Mouse (Mus musculus) liver, postnatal 0 days (tissue): Measurements from ENCODE around the gene Trim24. TPM values are rescaled to one million over a fixed set of nuclear protein-coding genes. Genes with fewer than 3 reads are reported as not detected.

Experiments
- ATAC-seq: fragments of 200-750 bp; cut with Nextera tagmentation; 2 replicates; pipeline ENCODE4 v1.8.0; 2017; ENCODE audit warnings: mild to moderate bottlenecking, moderate library complexity
- DNase-seq: peaks from one replicate; pipeline ENCODE4 v3.0.0-alpha.2; 2016
- H3K27ac ChIP-seq: fragments of 300-500 bp; sonication (generic); 2 replicates; pipeline ENCODE4 v1.5.1; 2014; ENCODE audit warnings: antibody characterized with exemption, moderate library complexity, mild to moderate bottlenecking, low read depth
- H3K27me3 ChIP-seq: fragments of 300-500 bp; sonication (generic); 2 replicates; pipeline ENCODE4 v1.6.1; 2014; ENCODE audit warnings: low read length, control low read depth, mixed read lengths; ENCODE audit not compliant: insufficient read depth
- H3K36me3 ChIP-seq: fragments of 300-500 bp; sonication (generic); replicated peaks from 2 replicates; pipeline ENCODE4 v1.6.1; 2014; ENCODE audit warnings: mild to moderate bottlenecking, control low read depth, low read length, moderate library complexity, mixed read lengths; ENCODE audit not compliant: insufficient read depth
- H3K4me1 ChIP-seq: fragments of 300-500 bp; sonication (generic); 2 replicates; pipeline ENCODE4 v1.6.1; 2014; ENCODE audit warnings: antibody characterized with exemption, mild to moderate bottlenecking, control low read depth; ENCODE audit not compliant: insufficient read depth
- H3K4me2 ChIP-seq: fragments of 300-500 bp; sonication (generic); 2 replicates; pipeline ENCODE4 v1.6.1; 2014; ENCODE audit warnings: low read depth, mild to moderate bottlenecking, low read length, moderate library complexity, mixed read lengths
- H3K4me3 ChIP-seq: fragments of 300-500 bp; sonication (generic); 2 replicates; pipeline ENCODE4 v1.5.1; 2014; ENCODE audit warnings: low read depth, low read length
- H3K9ac ChIP-seq: fragments of 300-500 bp; sonication (generic); replicated peaks from 2 replicates; pipeline ENCODE4 v1.6.1; 2014; ENCODE audit warnings: mild to moderate bottlenecking, moderate library complexity
- H3K9me3 ChIP-seq: fragments of 300-500 bp; sonication (generic); 2 replicates; pipeline ENCODE4 v1.6.1; 2016; ENCODE audit warnings: mild to moderate bottlenecking, control low read depth, low read length, mixed read lengths
- CTCF ChIP-seq: sonication (generic); IDR thresholded peaks from 2 replicates; pipeline ENCODE4 v1.5.1; 2016; ENCODE audit warnings: antibody characterized with exemption, low read depth
- EP300 ChIP-seq: IDR thresholded peaks from 2 replicates; pipeline ENCODE4 v1.6.1; 2016; ENCODE audit warnings: antibody characterized with exemption, low read depth, mild to moderate bottlenecking
- WGBS: fragments of 180-500 bp; shearing (Covaris S2); extraction: QIAGEN DNeasy Blood & Tissue Kit; methylation state at CpG from one replicate; pipeline ENCODE4 v1.1.7; 2014; ENCODE audit not compliant: insufficient replicate concordance; 5-methylcytosine and 5-hydroxymethylcytosine counted together
- polyA plus RNA-seq: library from polyadenylated mRNA; unstranded; fragments of >200 nt; fragmentation: Nextera tagmentation; extraction: Ambion mirVana; gene quantifications from 2 replicates; pipeline ENCODE4 v1.2.1, GENCODE M21; 2015

Gene Trim24
- polyA plus RNA-seq, 1 experiment from 2014 or later: 2.7 TPM

GRCm38 (mm10) chr6:37893586-37893985, 23.0 kb downstream of the Trim24 start:
- H3K4me3 ChIP-seq: no peak overlapping the region
- no peak for DNase-seq
- TF ChIP-seq CTCF (no peak), EP300 (no peak)
- no peak overlapping the region for H3K27ac ChIP-seq
- H3K27me3 ChIP-seq: no peaks in the 10 kb centered on the region
- 53% methylated on average over 2 of the region's 2 CpGs for WGBS
- no peaks in the 10 kb centered on the region for H3K4me1 ChIP-seq
- H3K9ac ChIP-seq: no peak overlapping the region
- H3K36me3 ChIP-seq: no peaks in the 10 kb centered on the region
- no peak for ATAC-seq
- H3K4me2 ChIP-seq: no peak overlapping the region
- no peaks in the 10 kb centered on the region for H3K9me3 ChIP-seq

- Histone ChIP-seq H3K9me3 (no peaks in the 10 kb centered on the region), H3K4me3 (no peak overlapping the region), H3K36me3 (no peaks in the 10 kb centered on the region), H3K9ac (no peak overlapping the region), H3K27ac (no peak overlapping the region), H3K27me3 (no peaks in the 10 kb centered on the region), H3K4me1 (no peaks in the 10 kb centered on the region), H3K4me2 (no peak overlapping the region)
- no peak for DNase-seq
- WGBS: 85% methylated on average over 5 of the region's 5 CpGs
- no peak for ATAC-seq
- no peak for TF ChIP-seq CTCF
- no peak for TF ChIP-seq EP300
Measured at GRCm38 (mm10) chr6:37895646-37896435, 25.2 kb downstream of the Trim24 start.

GRCm38 (mm10) chr6:37900221-37900620, 29.6 kb downstream of the Trim24 start:
- no peak for ATAC-seq
- no peak for TF ChIP-seq CTCF
- TF ChIP-seq EP300: no peak
- Histone ChIP-seq H3K36me3 (peaks cover 4% of the 10 kb centered on the region; the same call in 1 of the 2 replicates), H3K9me3 (no peaks in the 10 kb centered on the region), H3K4me1 (no peaks in the 10 kb centered on the region), H3K4me2 (no peak overlapping the region), H3K9ac (no peak overlapping the region), H3K27ac (no peak overlapping the region), H3K4me3 (no peak overlapping the region), H3K27me3 (no peaks in the 10 kb centered on the region)
- WGBS: 91% methylated on average over 2 of the region's 2 CpGs
- DNase-seq: no peak

- no peak for ATAC-seq
- 80% methylated on average over 2 of the region's 2 CpGs for WGBS
- DNase-seq: no peak
Measured at GRCm38 (mm10) chr6:37901791-37902190, 31.2 kb downstream of the Trim24 start.

GRCm38 (mm10) chr6:37903810-37904209, 33.2 kb downstream of the Trim24 start:
- Histone ChIP-seq H3K4me3 (no peak overlapping the region), H3K9me3 (no peaks in the 10 kb centered on the region), H3K27me3 (no peaks in the 10 kb centered on the region), H3K4me1 (no peaks in the 10 kb centered on the region), H3K27ac (no peak overlapping the region), H3K36me3 (peaks cover 12% of the 10 kb centered on the region; the same call in 1 of the 2 replicates), H3K9ac (no peak overlapping the region), H3K4me2 (no peak overlapping the region)
- ATAC-seq: no peak
- TF ChIP-seq CTCF (peak; percentile 30; the same call in 1 of the 2 replicates), EP300 (no peak)
- no peak for DNase-seq
- 81% methylated on average over 1 of the region's 1 CpGs for WGBS

More at GRCm38 (mm10) chr6:37901791-37902190, 31.2 kb downstream of the Trim24 start:
- Histone ChIP-seq H3K4me2 (no peak overlapping the region), H3K27me3 (no peaks in the 10 kb centered on the region), H3K36me3 (peaks cover 10% of the 10 kb centered on the region; the same call in 1 of the 2 replicates), H3K27ac (no peak overlapping the region), H3K4me3 (no peak overlapping the region), H3K4me1 (no peaks in the 10 kb centered on the region), H3K9me3 (no peaks in the 10 kb centered on the region), H3K9ac (no peak overlapping the region)
- TF ChIP-seq EP300: no peak

GRCm38 (mm10) chr6:37913525-37913924, 42.9 kb downstream of the Trim24 start:
- Histone ChIP-seq H3K4me3 (no peak overlapping the region), H3K27ac (no peak overlapping the region), H3K4me2 (no peak overlapping the region), H3K27me3 (no peaks in the 10 kb centered on the region), H3K4me1 (no peaks in the 10 kb centered on the region), H3K36me3 (peaks cover 17% of the 10 kb centered on the region), H3K9me3 (peaks cover 3% of the 10 kb centered on the region; the same call in 1 of the 2 replicates), H3K9ac (no peak overlapping the region)
- no peak for ATAC-seq
- DNase-seq: no peak
- TF ChIP-seq EP300 (no peak), CTCF (no peak)
- 94% methylated on average over 2 of the region's 2 CpGs for WGBS
